Comparison of ENCODE assay signal across 9 mouse cellular contexts in genomic region chr6:55203931-55204330, GRCm38 (mm10). TPM values are rescaled to one million over a fixed set of nuclear protein-coding genes. Genes with fewer than 3 reads are reported as not detected.
DNase-seq lines count a peak whose midpoint lies in the region; ATAC-seq and TF ChIP-seq lines count a peak whose summit lies in the region.
"Had no signal": no experiment of that assay in that cellular context is flagged by ENCODE, and none has a peak within 500 bp of the region (broad histone marks: within the 10 kb centered on the region; RNA-seq: fewer than 3 reads in every experiment).

No protein-coding gene starts in this region.

- WGBS in forebrain, postnatal 0 days, result 20% methylated on average over 3 of the region's 3 CpGs
- 91% methylated on average over 3 of the region's 3 CpGs for WGBS in liver, embryonic 16.5 days (ENCODE audit: insufficient replicate concordance)

- peak overlapping the region; percentile 73 for H3K4me3 ChIP-seq in E14TG2a.4 (replicated peaks; ENCODE audit: low read length)
- peak overlapping the region; percentile 58 for H3K4me3 ChIP-seq in forebrain, postnatal 0 days (ENCODE audit: low read depth, low read length)
- peak overlapping the region; percentile 59 for H3K4me3 ChIP-seq in liver, embryonic 16.5 days (ENCODE audit: low read depth, low read length)

- peak overlapping the region; percentile 69 for H3K9ac ChIP-seq in forebrain, postnatal 0 days
- H3K9ac ChIP-seq in liver, embryonic 16.5 days (ENCODE audit: low read depth, low read length), result no peak overlapping the region; the same call in 1 of the 2 replicates

- peaks cover 15% of the 10 kb centered on the region for H3K4me1 ChIP-seq in E14TG2a.4 (replicated peaks; ENCODE audit: low read depth, low read length)
- no peaks in the 10 kb centered on the region; the same call in 1 of the 2 replicates for H3K4me1 ChIP-seq in forebrain, postnatal 0 days (ENCODE audit: insufficient read depth)
- H3K4me1 ChIP-seq in liver, embryonic 16.5 days (ENCODE audit: control insufficient read depth, low read depth, low read length), result peaks cover 5% of the 10 kb centered on the region; the same call in 1 of the 2 replicates

- peak overlapping the region; percentile 92; the same call in 1 of the 2 replicates for H3K27ac ChIP-seq in forebrain, postnatal 0 days (ENCODE audit: low read depth, low read length)
- H3K27ac ChIP-seq in liver, embryonic 16.5 days (ENCODE audit: low read length), result no peak overlapping the region

- H3K36me3 ChIP-seq in E14TG2a.4 (ENCODE audit: insufficient read depth, low read length), result no peaks in the 10 kb centered on the region
- no peaks in the 10 kb centered on the region for H3K36me3 ChIP-seq in forebrain, postnatal 0 days (ENCODE audit: insufficient read depth)
- no peaks in the 10 kb centered on the region for H3K36me3 ChIP-seq in liver, embryonic 16.5 days (ENCODE audit: control insufficient read depth, insufficient read depth)

- DNase-seq in frontal cortex, postnatal 36 days (ENCODE audit: low spot score in 2 of 2), result no peak
- no peak for DNase-seq in forebrain, postnatal 0 days
- no peak for DNase-seq in thymus, postnatal 0 days (ENCODE audit: low spot score)
- DNase-seq in layer of hippocampus, postnatal 25 days (ENCODE audit: extremely low spot score in 1 of 2, low spot score in 1 of 2), result no peak
- no peak for DNase-seq in gastrocnemius, postnatal 10 days

- H3K4me2 ChIP-seq in forebrain, postnatal 0 days (ENCODE audit: low read depth), result peak overlapping the region; percentile 68
- peak overlapping the region; percentile 66 for H3K4me2 ChIP-seq in liver, embryonic 16.5 days (ENCODE audit: low read depth, low read length)

- H3K27me3 ChIP-seq in E14TG2a.4 (ENCODE audit: insufficient read depth, low read length), result no peaks in the 10 kb centered on the region
- no peaks in the 10 kb centered on the region for H3K27me3 ChIP-seq in forebrain, postnatal 0 days (ENCODE audit: insufficient read depth, low read length)
- H3K27me3 ChIP-seq in liver, embryonic 16.5 days (ENCODE audit: control insufficient read depth, insufficient read depth, low read depth, low read length), result no peaks in the 10 kb centered on the region

- H3K9me3 ChIP-seq in E14TG2a.4 (ENCODE audit: low read length), result no peaks in the 10 kb centered on the region
- H3K9me3 ChIP-seq in forebrain, postnatal 0 days (ENCODE audit: low read length), result no peaks in the 10 kb centered on the region
- no peaks in the 10 kb centered on the region for H3K9me3 ChIP-seq in liver, embryonic 16.5 days (replicated peaks; ENCODE audit: control insufficient read depth, low read length)

- ATAC-seq in frontal cortex, adult (ENCODE audit: low TSS enrichment), result 0 out of 2 replicates have a peak, but pooled peaks have one; percentile 12
- peak; percentile 19 for ATAC-seq in forebrain, postnatal 0 days
- no peak for ATAC-seq in liver, embryonic 16.5 days (ENCODE audit: low read depth)

- TF ChIP-seq CTCF in E14TG2a.4 (conservative IDR thresholded peaks at IDR 0.05; ENCODE audit: low read length), result no peak
- no peak for TF ChIP-seq CTCF in forebrain, postnatal 0 days (IDR thresholded peaks at IDR 0.05; ENCODE audit: low read depth)

RNA-seq across cellular contexts. Expression of gene Mindy4, which starts 0.7 kb away (rescaled TPM):
- total RNA-seq in forebrain, postnatal 0 days (2014; rRNA removed), result 11.9 and 16.8 TPM in 2 replicates
- polyA plus RNA-seq in forebrain, postnatal 0 days (2015; fragmentation: Nextera tagmentation; extraction: Ambion mirVana), result 9.3 and 12.5 TPM in 2 replicates
- polyA plus RNA-seq in liver, embryonic 16.5 days (2015; fragmentation: Nextera tagmentation; extraction: Ambion mirVana), result 0.82 and 1.2 TPM in 2 replicates
- polyA plus RNA-seq in thymus, postnatal 0 days (2015; fragmentation: Nextera tagmentation; extraction: Ambion mirVana), result 2.3 and 3.5 TPM in 2 replicates
- 10 to 100 TPM; 13.4 to 13.7 TPM for total RNA-seq in layer of hippocampus, postnatal 25 days (2021)
- 1 to 10 TPM; 3.3 to 4.1 TPM for total RNA-seq in gastrocnemius, postnatal 10 days (2021)

RNA-seq across cellular contexts. Expression of gene Inmt, which starts 29.1 kb away (rescaled TPM):
- not detected in 2 replicates for total RNA-seq in forebrain, postnatal 0 days (2014; rRNA removed)
- 0.13 TPM in 1 of 2 replicates, not detected in the other for polyA plus RNA-seq in forebrain, postnatal 0 days (2015; fragmentation: Nextera tagmentation; extraction: Ambion mirVana)
- 0.20 and 0.24 TPM in 2 replicates for polyA plus RNA-seq in liver, embryonic 16.5 days (2015; fragmentation: Nextera tagmentation; extraction: Ambion mirVana)
- polyA plus RNA-seq in thymus, postnatal 0 days (2015; fragmentation: Nextera tagmentation; extraction: Ambion mirVana), result 2.1 and 3.0 TPM in 2 replicates
- under 1 TPM; 0.35 to 0.84 TPM for total RNA-seq in layer of hippocampus, postnatal 25 days (2021)
- total RNA-seq in gastrocnemius, postnatal 10 days (2021), result under 1 TPM; 0.25 to 0.89 TPM
- total RNA-seq: left cerebral cortex, postnatal 4 days had no signal
